Comparison of ENCODE assay signal across 9 mouse cellular contexts in the genomic region with DNA sequence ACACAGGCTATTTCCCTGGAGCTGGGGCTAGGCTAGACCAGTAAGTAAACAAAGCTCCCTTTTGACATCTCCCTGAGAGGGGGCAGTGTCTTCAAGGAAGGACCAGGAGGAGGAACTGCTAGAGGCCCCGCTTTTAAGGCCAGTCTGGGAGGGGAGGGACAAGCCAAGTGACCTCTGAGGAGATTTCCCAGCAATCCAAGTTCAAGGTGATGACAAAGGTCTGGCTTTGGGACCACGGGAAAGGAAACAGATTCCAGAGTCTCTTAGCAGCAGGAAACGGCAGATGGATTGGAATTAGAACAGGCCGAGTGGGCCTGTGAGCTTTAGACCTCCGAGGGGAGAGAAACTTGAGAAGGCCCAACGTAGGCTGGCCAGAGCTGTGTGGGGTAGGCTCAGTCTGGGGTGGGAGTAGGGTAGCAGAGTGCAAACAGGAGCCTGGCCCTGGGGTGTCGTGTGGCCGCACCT.
DNase-seq lines count a peak whose midpoint lies in the region; ATAC-seq lines count a peak whose summit lies in the region.
"Had no signal": no experiment of that assay in that cellular context is flagged by ENCODE, and none has a peak within 500 bp of the region (broad histone marks: within the 10 kb centered on the region; RNA-seq: fewer than 3 reads in every experiment).

No protein-coding gene starts in this region.

- H3K9ac ChIP-seq in forebrain, embryonic 15.5 days (replicated peaks): no peak overlapping the region
- no peak overlapping the region for H3K9ac ChIP-seq in forebrain, embryonic 16.5 days (replicated peaks; ENCODE audit: low read depth, low read length)
- H3K9ac ChIP-seq in intestine, embryonic 14.5 days (ENCODE audit: low read length): no peak overlapping the region
- no peak overlapping the region for H3K9ac ChIP-seq in liver, embryonic 15.5 days
- H3K9ac ChIP-seq: neural tube, embryonic 13.5 days had no signal

- H3K4me2 ChIP-seq in forebrain, embryonic 15.5 days (replicated peaks): no peak overlapping the region
- no peak overlapping the region for H3K4me2 ChIP-seq in forebrain, embryonic 16.5 days (ENCODE audit: low read length)
- no peak overlapping the region for H3K4me2 ChIP-seq in intestine, embryonic 14.5 days (ENCODE audit: low read length)
- no peak overlapping the region for H3K4me2 ChIP-seq in liver, embryonic 15.5 days
- H3K4me2 ChIP-seq: neural tube, embryonic 13.5 days had no signal

- H3K4me3 ChIP-seq in forebrain, embryonic 15.5 days: no peak overlapping the region
- no peak overlapping the region for H3K4me3 ChIP-seq in forebrain, embryonic 16.5 days (replicated peaks; ENCODE audit: low read length)
- H3K4me3 ChIP-seq in intestine, embryonic 14.5 days (ENCODE audit: low read depth, low read length): no peak overlapping the region
- H3K4me3 ChIP-seq in liver, embryonic 15.5 days (replicated peaks): no peak overlapping the region
- H3K4me3 ChIP-seq: neural tube, embryonic 13.5 days had no signal

- H3K9me3 ChIP-seq in forebrain, embryonic 15.5 days: no peaks in the 10 kb centered on the region
- H3K9me3 ChIP-seq in forebrain, embryonic 16.5 days (ENCODE audit: control insufficient read depth, low read length): no peaks in the 10 kb centered on the region
- no peaks in the 10 kb centered on the region for H3K9me3 ChIP-seq in intestine, embryonic 14.5 days (ENCODE audit: control insufficient read depth, low read length)
- H3K9me3 ChIP-seq in liver, embryonic 15.5 days (replicated peaks): no peaks in the 10 kb centered on the region
- H3K9me3 ChIP-seq: neural tube, embryonic 13.5 days had no signal

- peak; percentile 29; the same call in 1 of the 2 replicates for ATAC-seq in forebrain, embryonic 15.5 days (replicated peaks)
- ATAC-seq in forebrain, embryonic 16.5 days: no peak
- no peak for ATAC-seq in intestine, embryonic 14.5 days (replicated peaks; ENCODE audit: low FRiP score, low TSS enrichment, low read depth)
- ATAC-seq in liver, embryonic 15.5 days (ENCODE audit: insufficient read depth): peak; percentile 61
- ATAC-seq in inflammation-experienced regulatory T-cells, adult 6 months: no peak

- H3K27ac ChIP-seq in forebrain, embryonic 15.5 days (replicated peaks): no peak overlapping the region
- H3K27ac ChIP-seq in forebrain, embryonic 16.5 days (ENCODE audit: low read length): no peak overlapping the region
- H3K27ac ChIP-seq in intestine, embryonic 14.5 days (ENCODE audit: low read depth): peak overlapping the region; percentile 71
- H3K27ac ChIP-seq in liver, embryonic 15.5 days (replicated peaks): no peak overlapping the region
- H3K27ac ChIP-seq: neural tube, embryonic 13.5 days had no signal

- no peaks in the 10 kb centered on the region for H3K36me3 ChIP-seq in forebrain, embryonic 15.5 days
- no peaks in the 10 kb centered on the region for H3K36me3 ChIP-seq in forebrain, embryonic 16.5 days (ENCODE audit: control insufficient read depth, insufficient read depth)
- no peaks in the 10 kb centered on the region for H3K36me3 ChIP-seq in intestine, embryonic 14.5 days (ENCODE audit: control insufficient read depth, insufficient read depth, low read length)
- H3K36me3 ChIP-seq in liver, embryonic 15.5 days (replicated peaks): no peaks in the 10 kb centered on the region
- H3K36me3 ChIP-seq: neural tube, embryonic 13.5 days had no signal

- no peaks in the 10 kb centered on the region for H3K27me3 ChIP-seq in forebrain, embryonic 15.5 days
- no peaks in the 10 kb centered on the region for H3K27me3 ChIP-seq in forebrain, embryonic 16.5 days (replicated peaks; ENCODE audit: control insufficient read depth, insufficient read depth, low read length)
- no peaks in the 10 kb centered on the region for H3K27me3 ChIP-seq in intestine, embryonic 14.5 days (replicated peaks; ENCODE audit: control insufficient read depth, insufficient read depth, low read length)
- H3K27me3 ChIP-seq in liver, embryonic 15.5 days: no peaks in the 10 kb centered on the region
- H3K27me3 ChIP-seq: neural tube, embryonic 13.5 days had no signal

- WGBS in forebrain, embryonic 15.5 days: 60% methylated on average over 8 of the region's 8 CpGs
- WGBS in forebrain, embryonic 16.5 days: 58% methylated on average over 8 of the region's 8 CpGs
- 14% methylated on average over 8 of the region's 8 CpGs for WGBS in intestine, embryonic 14.5 days
- WGBS in liver, embryonic 15.5 days (ENCODE audit: insufficient replicate concordance): 46% methylated on average over 8 of the region's 8 CpGs

- no peaks in the 10 kb centered on the region for H3K4me1 ChIP-seq in forebrain, embryonic 15.5 days
- H3K4me1 ChIP-seq in forebrain, embryonic 16.5 days (replicated peaks; ENCODE audit: control insufficient read depth, insufficient read depth, low read length): no peaks in the 10 kb centered on the region
- H3K4me1 ChIP-seq in intestine, embryonic 14.5 days (replicated peaks; ENCODE audit: control insufficient read depth, insufficient read depth, low read length): peaks cover 35% of the 10 kb centered on the region
- no peaks in the 10 kb centered on the region for H3K4me1 ChIP-seq in liver, embryonic 15.5 days (replicated peaks)

- peak; percentile 98 for DNase-seq in heart, adult 11 months
- DNase-seq in intestine, embryonic 14.5 days (ENCODE audit: low spot score): no peak
- DNase-seq in thymus, adult 18-20 months: no peak
- DNase-seq in layer of hippocampus, postnatal 10 days (ENCODE audit: low spot score in 2 of 2): no peak

Comparison
In these comparisons a context has a peak if more than half of its experiments do, and no peak if none do; other contexts are left out.
1. ATAC-seq: peak in forebrain, embryonic 15.5 days (single experiment) and liver, embryonic 15.5 days (single experiment); none in forebrain, embryonic 16.5 days (single experiment), intestine, embryonic 14.5 days (single experiment) and inflammation-experienced regulatory T-cells, adult 6 months (single experiment).